In genomic region chr13:98925486-98926212, GRCm38 (mm10) we compare ENCODE assay signal across 8 mouse cellular contexts. TPM values are rescaled to one million over a fixed set of nuclear protein-coding genes. Genes with fewer than 3 reads are reported as not detected.
DNase-seq lines count a peak whose midpoint lies in the region; ATAC-seq and TF ChIP-seq lines count a peak whose summit lies in the region.

No protein-coding gene starts in this region.

- TF ChIP-seq CTCF in left cerebral cortex, adult 2 months (IDR thresholded peaks at IDR 0.05), result no peak
- peak; percentile 26; the same call in 1 of the 2 replicates for TF ChIP-seq CTCF in gastrocnemius, adult 2 months (IDR thresholded peaks at IDR 0.05)
- TF ChIP-seq CTCF in hindbrain, postnatal 0 days (IDR thresholded peaks at IDR 0.05; ENCODE audit: low read depth), result no peak; the same call in 1 of the 2 replicates

- intact Hi-C loops in left cerebral cortex, adult 2 months (cut with DNase I), result loop anchor here (2.0 to 10.0 kb wide), 4 partner anchors 35 to 221 kb away; no protein-coding TSS in a partner anchor
- intact Hi-C loops in gastrocnemius, adult 2 months (cut with DNase I), result loop anchor here (10.0 kb wide), 1 partner anchor 169 kb away; no protein-coding TSS in a partner anchor
- intact Hi-C loops in left cerebral cortex, postnatal 14 days (cut with DNase I), result loop anchor here (5.0 kb wide), 1 partner anchor 33 kb away; no protein-coding TSS in a partner anchor

- ATAC-seq in common myeloid progenitor, adult 5-6 weeks (replicated peaks; ENCODE audit: low read depth, poor library complexity, severe bottlenecking), result peak; percentile 69
- peak; percentile 27 for ATAC-seq in hindbrain, postnatal 0 days
- ATAC-seq in megakaryocyte progenitor cell, adult 5-6 weeks (replicated peaks; ENCODE audit: poor library complexity), result peak; percentile 66

- H3K36me3 ChIP-seq in hindbrain, postnatal 0 days (ENCODE audit: insufficient read depth, low read length), result no peaks in the 10 kb centered on the region

- H3K9me3 ChIP-seq in hindbrain, postnatal 0 days (ENCODE audit: low read length), result no peaks in the 10 kb centered on the region

- H3K4me2 ChIP-seq in hindbrain, postnatal 0 days (ENCODE audit: low read depth, low read length), result peak overlapping the region; percentile 76

- H3K4me3 ChIP-seq in left cerebral cortex, adult 2 months, result peak overlapping the region; percentile 98
- peak overlapping the region; percentile 99 for H3K4me3 ChIP-seq in gastrocnemius, adult 2 months
- H3K4me3 ChIP-seq in hindbrain, postnatal 0 days (ENCODE audit: low read length), result peak overlapping the region; percentile 100

- H3K27me3 ChIP-seq in hindbrain, postnatal 0 days (ENCODE audit: insufficient read depth, low read length), result no peaks in the 10 kb centered on the region

- 1% methylated on average over 66 of the region's 66 CpGs for WGBS in hindbrain, postnatal 0 days

- DNase-seq in left cerebral cortex, adult 2 months (ENCODE audit: extremely low spot score in 1 of 2, low spot score in 2 of 2), result peak; percentile 37 to 41
- no peak for DNase-seq in left cerebral cortex, adult 11 months (ENCODE audit: low spot score)
- no peak for DNase-seq in gastrocnemius, adult 2 months
- peak; percentile 77 for DNase-seq in hindbrain, postnatal 0 days (ENCODE audit: low spot score)
- DNase-seq in left cerebral cortex, postnatal 14 days (ENCODE audit: low spot score in 2 of 2), result peak; percentile 41 to 74
- peak; percentile 59 for DNase-seq in retina, postnatal 7 days (ENCODE audit: low read depth, low spot score)

- peak overlapping the region; percentile 96 for H3K27ac ChIP-seq in left cerebral cortex, adult 2 months
- H3K27ac ChIP-seq in gastrocnemius, adult 2 months, result peak overlapping the region; percentile 98
- peak overlapping the region; percentile 100 for H3K27ac ChIP-seq in hindbrain, postnatal 0 days

- no peaks in the 10 kb centered on the region for H3K4me1 ChIP-seq in hindbrain, postnatal 0 days (ENCODE audit: insufficient read depth, low read length)

- peak overlapping the region; percentile 100 for H3K9ac ChIP-seq in hindbrain, postnatal 0 days (replicated peaks; ENCODE audit: low read length)

RNA-seq across cellular contexts. Expression of gene Tnpo1, which starts 0.5 kb away (rescaled TPM):
- total RNA-seq in left cerebral cortex, adult 2 months (2021), result 10 to 100 TPM; 66.9 to 67.5 TPM
- 133 and 147 TPM in 2 replicates for total RNA-seq in common myeloid progenitor, adult 5-6 weeks (2017)
- 10 to 100 TPM; 32.2 to 39.3 TPM for total RNA-seq in gastrocnemius, adult 2 months (2021)
- total RNA-seq in hindbrain, postnatal 0 days (2014; rRNA removed), result 75.1 and 79.2 TPM in 2 replicates
- 18.7 and 21.6 TPM in 2 replicates for polyA plus RNA-seq in hindbrain, postnatal 0 days (2015; fragmentation: Nextera tagmentation; extraction: Ambion mirVana)
- total RNA-seq in left cerebral cortex, postnatal 14 days (2021), result 10 to 100 TPM; 63.0 to 70.3 TPM
- 119 and 129 TPM in 2 replicates for total RNA-seq in megakaryocyte progenitor cell, adult 5-6 weeks (2015)
- 108 and 129 TPM in 2 replicates for total RNA-seq in megakaryocyte progenitor cell, adult 5-6 weeks (2017)

RNA-seq across cellular contexts. Expression of gene 1700024P04Rik, which starts 58.7 kb away (rescaled TPM):
- not detected for total RNA-seq in left cerebral cortex, adult 2 months (2021)
- not detected in 2 replicates for total RNA-seq in common myeloid progenitor, adult 5-6 weeks (2017)
- not detected for total RNA-seq in gastrocnemius, adult 2 months (2021)
- not detected in 2 replicates for total RNA-seq in hindbrain, postnatal 0 days (2014; rRNA removed)
- polyA plus RNA-seq in hindbrain, postnatal 0 days (2015; fragmentation: Nextera tagmentation; extraction: Ambion mirVana), result not detected in 2 replicates
- total RNA-seq in left cerebral cortex, postnatal 14 days (2021), result not detected
- not detected in 2 replicates for total RNA-seq in megakaryocyte progenitor cell, adult 5-6 weeks (2015)
- total RNA-seq in megakaryocyte progenitor cell, adult 5-6 weeks (2017), result not detected in 2 replicates

Comparison
In these comparisons a context has a peak if more than half of its experiments do, and no peak if none do; other contexts are left out.
1. DNase-seq: peak in left cerebral cortex, adult 2 months (2 of 2), hindbrain, postnatal 0 days (single experiment), left cerebral cortex, postnatal 14 days (2 of 2) and retina, postnatal 7 days (single experiment); none in left cerebral cortex, adult 11 months (single experiment) and gastrocnemius, adult 2 months (single experiment).
2. Peak in every context shown above with its lines, with median percentiles within 50 percentile points of each other: H3K27ac ChIP-seq, H3K4me3 ChIP-seq and ATAC-seq.